Mouse (Mus musculus) cerebellum, adult (tissue): Measurements from ENCODE around the gene Pi4k2a.

Experiments used
- ATAC-seq: cut with Nextera tagmentation; 2 replicates; pipeline ENCODE4 v1.9.2; 2017; ENCODE audit warnings: mild to moderate bottlenecking, moderate library complexity, mixed read lengths; ENCODE audit not compliant: insufficient number of reproducible peaks, low FRiP score, low TSS enrichment

Gene Pi4k2a

DNA sequence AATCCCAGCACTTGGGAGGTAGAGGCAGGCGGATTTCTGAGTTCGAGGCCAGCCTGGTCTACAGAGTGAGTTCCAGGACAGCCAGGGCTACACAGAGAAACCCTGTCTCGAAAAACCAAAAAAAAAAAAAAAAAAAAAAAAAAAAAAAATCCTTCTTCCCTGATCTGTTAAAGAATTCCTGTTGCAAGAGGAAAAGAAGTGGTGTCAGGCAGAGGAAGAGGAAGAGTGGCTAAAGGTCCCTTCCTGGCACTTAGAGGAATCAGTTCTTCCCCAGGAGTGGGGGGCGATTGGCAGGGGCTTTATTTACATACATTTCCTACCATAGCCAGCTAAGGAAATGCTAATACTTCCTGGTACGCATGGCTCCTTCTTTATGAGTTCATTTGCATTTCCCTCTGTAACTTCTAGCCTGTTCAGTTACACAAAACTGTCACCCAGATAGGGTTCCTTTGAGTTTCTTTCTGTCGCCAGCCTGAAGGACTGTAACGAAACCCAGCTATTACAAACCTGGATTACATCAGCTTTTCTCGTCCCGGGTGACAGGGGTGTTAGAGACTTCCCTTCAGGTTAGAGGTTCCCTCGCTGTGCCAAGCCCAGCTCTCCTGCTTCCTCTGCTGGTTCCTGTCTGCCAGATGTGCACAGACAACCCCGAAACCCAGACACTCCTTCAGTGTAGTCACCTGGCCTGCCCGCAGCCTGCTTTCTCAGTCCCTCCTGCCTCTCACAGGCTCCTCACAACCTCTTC, 67.4 kb downstream of the Pi4k2a start:
- ATAC-seq: no peak

DNA sequence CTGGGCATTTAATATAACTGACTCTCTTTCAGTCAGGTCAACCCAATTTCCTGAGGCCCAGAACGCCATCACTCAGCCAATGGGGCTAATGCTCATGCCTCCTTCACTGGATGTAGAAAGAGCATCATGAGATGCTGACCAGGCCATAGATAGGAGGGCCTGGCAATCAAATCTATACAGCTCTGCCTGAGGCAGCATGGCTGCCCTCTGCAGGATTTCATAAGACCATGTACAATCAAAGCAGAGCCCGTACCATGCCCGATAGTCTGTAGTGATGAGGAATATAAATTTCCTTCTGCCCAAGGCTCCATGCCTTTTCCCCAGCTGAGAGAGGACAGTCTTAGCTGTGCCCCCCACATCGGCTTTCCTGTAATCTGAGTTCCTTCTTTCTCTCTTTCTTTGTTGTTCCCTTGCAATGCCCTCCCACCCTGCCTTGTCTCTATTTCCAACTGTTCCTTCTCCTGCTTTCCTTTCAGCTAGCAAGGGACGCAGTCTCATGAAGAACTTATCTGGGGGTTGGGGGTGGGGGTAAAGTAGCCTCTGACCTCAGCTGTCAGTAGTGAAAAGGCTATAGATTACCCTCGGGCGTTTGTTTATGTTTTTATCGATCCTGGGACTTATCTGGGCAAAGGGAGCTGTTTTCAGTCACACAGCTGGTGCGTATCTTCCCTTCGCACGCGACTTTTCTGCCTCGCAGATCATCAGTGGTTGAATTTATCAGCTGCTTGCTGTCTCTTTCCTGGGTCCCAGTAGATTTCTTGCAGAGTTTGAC, 68.2 kb downstream of the Pi4k2a start:
- ATAC-seq: no peak

DNA sequence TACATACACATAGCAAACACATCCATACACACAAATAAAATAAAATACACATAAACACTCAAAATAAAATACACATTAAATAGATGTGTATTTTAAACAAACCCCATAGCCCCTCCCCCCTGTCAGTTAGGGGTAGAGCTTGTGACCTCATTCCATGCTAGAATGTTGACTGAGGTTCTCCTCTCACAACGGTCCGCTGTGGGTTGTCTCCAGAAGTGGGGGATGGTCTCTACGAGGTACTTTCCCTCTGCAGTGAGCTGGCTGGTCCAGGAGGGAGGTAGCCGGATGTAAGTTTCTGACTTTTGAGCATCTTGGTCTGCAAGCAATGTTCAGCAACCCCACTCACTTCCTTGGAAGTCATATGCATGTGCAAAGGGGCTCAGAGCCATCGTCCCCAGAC, 73.5 kb downstream of the Pi4k2a start, which contains the start of gene Zfyve27:
TSS of gene Zfyve27 (plus strand) at position 188 of the 400 bp plus-strand sequence.
- ATAC-seq: no peak

DNA sequence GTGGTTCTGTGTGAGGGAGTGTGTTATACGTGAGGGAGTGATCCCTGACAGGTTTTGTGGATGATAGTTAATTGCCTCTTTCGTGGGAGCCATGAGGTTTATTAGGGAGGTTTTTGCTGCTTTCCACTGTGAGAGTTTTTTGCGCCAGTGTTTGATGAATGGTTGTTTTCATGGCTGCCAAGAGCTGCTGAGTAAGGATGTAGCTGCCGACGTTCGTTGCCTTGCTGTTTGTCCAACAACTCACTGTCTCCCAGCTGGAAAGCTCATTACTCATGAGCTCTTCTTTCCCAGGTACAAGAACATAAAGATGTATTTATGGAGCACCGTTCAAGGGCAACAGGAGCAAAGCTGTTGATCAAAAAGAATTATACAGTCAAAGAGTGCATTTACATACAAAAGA, 73.9 kb downstream of the Pi4k2a start:
- ATAC-seq: no peak

DNA sequence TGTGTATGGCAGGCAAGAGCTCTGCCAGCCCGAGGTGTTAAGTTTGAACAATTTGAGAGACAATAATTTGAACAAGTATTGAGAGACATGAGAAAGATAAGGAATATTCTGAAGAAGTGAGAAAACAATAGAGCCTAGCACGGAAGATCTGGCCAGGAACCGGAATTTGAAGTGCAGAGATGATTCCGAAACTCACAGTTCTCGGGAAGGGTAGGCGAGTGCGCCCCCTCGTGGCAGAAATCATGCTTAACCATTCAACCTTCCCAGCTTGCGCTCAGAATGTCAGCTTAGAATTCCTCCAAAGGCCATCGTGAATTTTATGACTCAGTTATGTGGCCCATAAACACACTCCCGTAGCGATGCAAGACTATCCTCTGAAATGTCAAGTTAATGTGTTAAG, 75.9 kb downstream of the Pi4k2a start:
- ATAC-seq: no peak

DNA sequence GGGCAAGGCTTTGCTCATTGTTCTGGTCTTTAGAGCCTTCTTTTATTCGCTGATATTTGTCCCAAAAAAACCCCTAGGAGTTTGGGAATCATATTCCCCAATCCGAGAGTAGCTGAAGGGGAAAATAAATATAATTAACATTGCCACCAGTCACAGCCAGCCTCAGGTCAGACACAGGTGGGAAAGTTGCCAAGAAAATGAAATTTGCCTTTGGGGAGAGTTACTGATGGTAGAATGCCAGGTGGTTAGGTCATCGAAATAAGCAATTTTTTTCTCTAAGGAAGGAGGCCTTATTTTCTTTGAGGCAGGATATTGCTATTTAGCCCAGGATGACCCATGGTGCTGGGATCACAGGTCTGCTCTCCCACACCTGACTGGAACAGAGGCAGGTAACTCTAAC, 76.5 kb downstream of the Pi4k2a start:
- ATAC-seq: no peak

DNA sequence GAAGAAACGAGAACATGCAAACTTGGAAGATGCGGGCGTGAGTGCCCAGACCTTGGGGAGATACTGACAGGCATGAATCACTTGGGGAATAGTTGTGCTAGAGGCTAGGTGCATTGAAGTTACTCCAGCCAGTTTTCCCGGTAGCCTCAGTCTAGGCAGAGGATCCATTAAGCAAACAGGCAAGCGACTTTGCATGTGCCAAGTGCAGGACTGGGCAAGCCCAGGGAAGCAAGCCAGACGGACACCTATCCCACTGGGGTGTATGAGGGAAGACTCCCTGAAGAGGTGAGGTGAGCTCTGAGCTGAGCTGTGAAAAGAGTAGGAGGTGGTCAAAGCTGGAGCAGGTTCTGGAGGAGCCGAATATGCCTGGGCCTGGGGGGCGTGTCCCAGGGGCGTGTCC, 77.2 kb downstream of the Pi4k2a start:
- no peak for ATAC-seq

DNA sequence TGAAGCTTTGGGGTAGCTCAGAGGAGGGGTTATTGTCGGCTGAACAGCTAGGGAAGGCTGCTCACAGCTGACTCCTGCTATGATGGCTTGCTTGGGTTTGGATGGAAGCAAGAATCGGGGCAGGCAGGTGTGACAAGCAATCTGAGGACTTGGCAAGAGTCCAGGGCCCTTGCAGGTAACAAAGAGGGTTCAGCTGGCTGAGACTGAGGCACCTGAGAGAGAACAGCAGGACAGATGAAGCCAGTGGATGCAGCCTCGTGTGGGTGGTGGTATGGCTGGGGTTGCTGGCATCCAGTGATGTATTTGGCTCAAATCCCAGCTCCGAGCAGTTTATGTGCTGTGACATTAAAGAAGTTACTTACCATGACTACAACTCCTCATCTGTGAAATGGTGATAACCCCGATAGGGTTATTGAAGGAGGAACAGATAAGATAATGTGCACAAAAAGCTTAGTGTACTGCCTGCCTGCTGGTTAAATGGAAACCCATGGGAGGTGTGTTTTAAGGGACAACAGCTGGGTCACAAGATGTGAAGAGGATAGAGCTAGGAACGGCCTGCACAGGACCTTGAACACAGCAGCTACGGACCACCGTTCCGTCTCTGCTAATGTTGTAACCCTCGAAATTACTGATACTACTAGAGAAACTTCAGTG, 79.2 kb downstream of the Pi4k2a start:
- ATAC-seq: no peak

DNA sequence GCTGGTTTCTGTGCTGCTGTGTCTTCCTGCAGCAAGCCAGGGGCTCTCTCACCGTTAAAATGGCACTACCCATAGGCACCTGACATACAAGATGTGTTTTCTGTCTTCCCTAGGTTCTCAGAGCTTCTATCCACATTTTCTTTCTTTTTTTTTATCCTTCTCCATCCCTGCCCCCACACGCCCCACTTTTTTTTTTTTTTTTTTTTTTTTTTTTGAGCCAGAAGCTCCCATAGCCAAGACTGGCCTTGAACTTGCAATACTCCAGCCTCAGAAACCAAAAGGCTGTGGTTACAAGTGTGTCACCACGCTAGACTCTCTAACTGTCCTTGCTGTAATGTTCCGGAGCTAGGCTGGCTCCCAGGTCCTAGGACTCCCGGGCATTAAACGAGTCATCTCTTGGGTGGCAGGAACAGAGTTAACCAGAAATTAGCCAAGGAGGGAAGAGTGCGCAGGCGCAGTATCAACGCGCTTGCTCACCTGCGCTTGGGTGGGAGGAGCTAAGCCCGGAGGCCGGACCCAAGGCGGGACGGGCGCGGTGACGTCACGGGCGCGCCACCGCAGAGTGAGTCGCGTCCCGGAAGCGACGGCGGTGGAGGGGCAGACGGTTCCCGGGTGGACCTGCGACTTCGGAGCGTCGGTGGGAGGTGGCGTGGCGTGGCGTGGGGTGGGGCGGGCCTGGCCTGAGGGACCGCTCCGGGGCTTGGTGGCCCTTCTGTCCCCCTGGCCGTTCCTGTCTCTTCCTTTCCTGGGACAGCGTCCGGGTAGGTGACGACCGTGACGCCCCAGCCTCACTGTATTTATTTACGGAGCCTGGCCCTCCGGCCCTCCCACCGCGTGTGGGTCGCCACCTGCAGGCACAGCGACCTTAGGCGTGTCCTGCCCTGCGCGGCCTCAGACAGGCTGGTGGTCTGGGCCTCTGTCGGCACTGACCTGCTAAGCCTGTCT, 80.0 kb downstream of the Pi4k2a start:
- ATAC-seq: peak; percentile 85
